Mouse (Mus musculus) MEL (cell line): ENCODE data around the gene Tbc1d7. TPM values are rescaled to one million over a fixed set of nuclear protein-coding genes. Genes with fewer than 3 reads are reported as not detected.

Experiments
- DNase-seq: peaks from one replicate; pipeline ENCODE4 v3.0.0; 2011; ENCODE audit warnings: low read depth, low spot score
- H3K27ac ChIP-seq: 2 replicates; pipeline ENCODE4 v1.5.1; 2012; ENCODE audit warnings: low read depth, mild to moderate bottlenecking, control low read depth, low read length, moderate library complexity; ENCODE audit not compliant: control insufficient read depth
- H3K27me3 ChIP-seq, 2 experiments: fragments of 150-350 bp in 1 of 2; sonication (generic) in 1 of 2; 2 replicates each; pipeline ENCODE4 v1.6.1; 2012; ENCODE audit warnings: low read length in 2 of 2, mild to moderate bottlenecking in 2 of 2, improper control_type of control experiment in 1 of 2, moderate library complexity in 1 of 2; ENCODE audit not compliant: insufficient read depth in 2 of 2, control insufficient read depth in 1 of 2
- H3K36me3 ChIP-seq, 2 experiments: 2 replicates each; pipeline ENCODE4 v1.6.1; 2012 to 2014; ENCODE audit warnings: low read length in 2 of 2, improper control_type of control experiment in 1 of 2, inconsistent platforms in 1 of 2, mild to moderate bottlenecking in 1 of 2; ENCODE audit not compliant: insufficient read depth in 2 of 2, control insufficient read depth in 1 of 2
- H3K4me1 ChIP-seq, 2 experiments: fragments of 150-350 bp in 1 of 2; sonication (generic) in 1 of 2; 2 replicates each; pipeline ENCODE4 v1.6.1; 2012; ENCODE audit warnings: low read length in 2 of 2, improper control_type of control experiment in 1 of 2, mild to moderate bottlenecking in 1 of 2; ENCODE audit not compliant: insufficient read depth in 2 of 2, control insufficient read depth in 1 of 2
- H3K4me3 ChIP-seq, 2 experiments: fragments of 150-350 bp in 1 of 2; sonication (generic) in 1 of 2; 2 replicates each; pipeline ENCODE4 v1.5.1; 2012; ENCODE audit warnings: low read depth in 2 of 2, low read length in 2 of 2, mild to moderate bottlenecking in 2 of 2, moderate library complexity in 2 of 2, control low read depth in 1 of 2, improper control_type of control experiment in 1 of 2; ENCODE audit not compliant: control insufficient read depth in 1 of 2, insufficient read depth in 1 of 2
- H3K79me2 ChIP-seq: 2 replicates; pipeline ENCODE4 v1.6.1; 2012; ENCODE audit warnings: mild to moderate bottlenecking, low read length, moderate library complexity; ENCODE audit not compliant: control insufficient read depth, poor library complexity, insufficient read depth
- H3K9ac ChIP-seq: 2 replicates; pipeline ENCODE4 v1.6.1; 2012; ENCODE audit warnings: low read depth, mild to moderate bottlenecking, control low read depth, low read length, moderate library complexity; ENCODE audit not compliant: control insufficient read depth, poor library complexity, severe bottlenecking
- H3K9me3 ChIP-seq: fragments of 150-350 bp; sonication (generic); replicated peaks from 2 replicates; pipeline ENCODE4 v1.6.1; 2012; ENCODE audit warnings: mild to moderate bottlenecking, low read length, improper control_type of control experiment, moderate library complexity; ENCODE audit not compliant: insufficient read depth
- CHD1 ChIP-seq: IDR thresholded peaks from 2 replicates; pipeline ENCODE4 v1.6.1; 2012; ENCODE audit warnings: low read depth, mild to moderate bottlenecking, inconsistent platforms, low read length, improper control_type of control experiment
- CHD2 ChIP-seq: IDR thresholded peaks from 2 replicates; pipeline ENCODE4 v1.6.1; 2011; ENCODE audit warnings: low read length, improper control_type of control experiment
- E2F4 ChIP-seq: IDR thresholded peaks from 2 replicates; pipeline ENCODE4 v1.6.1; 2011; ENCODE audit warnings: low read depth, low read length, improper control_type of control experiment, borderline replicate concordance
- ELF1 ChIP-seq: IDR thresholded peaks from 2 replicates; pipeline ENCODE4 v1.6.1; 2014; ENCODE audit warnings: low read depth, mild to moderate bottlenecking, inconsistent platforms, low read length, improper control_type of control experiment, moderate library complexity
- EP300 ChIP-seq, 2 experiments: IDR thresholded peaks; 2 replicates each; pipeline ENCODE4 v1.6.1; 2011; ENCODE audit warnings: improper control_type of control experiment in 2 of 2, low read length in 2 of 2, low read depth in 1 of 2, mild to moderate bottlenecking in 1 of 2
- ETS1 ChIP-seq: IDR thresholded peaks from 2 replicates; pipeline ENCODE4 v1.6.1; 2012; ENCODE audit warnings: low read depth, mild to moderate bottlenecking, inconsistent platforms, low read length, improper control_type of control experiment, moderate library complexity
- GABPA ChIP-seq: IDR thresholded peaks from 2 replicates; pipeline ENCODE4 v1.6.1; 2012; ENCODE audit warnings: low read depth, mild to moderate bottlenecking, inconsistent platforms, low read length, improper control_type of control experiment, moderate library complexity
- JUND ChIP-seq: IDR thresholded peaks from 2 replicates; pipeline ENCODE4 v1.6.1; 2011; ENCODE audit warnings: low read depth, mild to moderate bottlenecking, improper control_type of control experiment, low read length
- MAFK ChIP-seq: IDR thresholded peaks from 2 replicates; pipeline ENCODE4 v1.6.1; 2011; ENCODE audit warnings: low read depth, mild to moderate bottlenecking, low read length, improper control_type of control experiment, borderline replicate concordance
- MAX ChIP-seq: IDR thresholded peaks from 2 replicates; pipeline ENCODE4 v1.6.1; 2011; ENCODE audit warnings: low read length, improper control_type of control experiment
- MEF2A ChIP-seq: IDR thresholded peaks from 2 replicates; pipeline ENCODE4 v1.6.1; 2014; ENCODE audit warnings: low read depth, mild to moderate bottlenecking, inconsistent platforms, low read length, improper control_type of control experiment; ENCODE audit not compliant: poor library complexity, insufficient replicate concordance, severe bottlenecking; ENCODE audit errors: extremely low read depth
- MXI1 ChIP-seq: IDR thresholded peaks from 2 replicates; pipeline ENCODE4 v1.6.1; 2011; ENCODE audit warnings: mild to moderate bottlenecking, low read depth, low read length, improper control_type of control experiment
- MYC ChIP-seq: IDR thresholded peaks from 2 replicates; pipeline ENCODE4 v1.6.1; 2011; ENCODE audit warnings: low read depth, mild to moderate bottlenecking, low read length, improper control_type of control experiment, moderate library complexity
- NELFE ChIP-seq: IDR thresholded peaks from 2 replicates; pipeline ENCODE4 v1.6.1; 2011; ENCODE audit warnings: low read depth, low read length, improper control_type of control experiment
- POLR2A ChIP-seq, 2 experiments: IDR thresholded peaks; 2 replicates each; pipeline ENCODE4 v1.6.1; 2011 to 2012; ENCODE audit warnings: low read length in 2 of 2, mild to moderate bottlenecking in 2 of 2, control low read depth in 1 of 2, improper control_type of control experiment in 1 of 2, low read depth in 1 of 2, moderate library complexity in 1 of 2; ENCODE audit not compliant: control insufficient read depth in 1 of 2, insufficient read depth in 1 of 2, poor library complexity in 1 of 2
- POLR2AphosphoS2 ChIP-seq: IDR thresholded peaks from 2 replicates; pipeline ENCODE4 v1.6.1; 2011; ENCODE audit warnings: low read length, improper control_type of control experiment
- SIN3A ChIP-seq: IDR thresholded peaks from 2 replicates; pipeline ENCODE4 v1.6.1; 2012; ENCODE audit warnings: low read length, improper control_type of control experiment, inconsistent platforms
- SMC3 ChIP-seq: IDR thresholded peaks from 2 replicates; pipeline ENCODE4 v1.6.1; 2011; ENCODE audit warnings: low read depth, low read length, improper control_type of control experiment
- TAL1 ChIP-seq: IDR thresholded peaks from 2 replicates; pipeline ENCODE4 v1.6.1; 2012; ENCODE audit warnings: mild to moderate bottlenecking, inconsistent platforms, low read length, moderate library complexity, mixed read lengths
- TBP ChIP-seq: IDR thresholded peaks from 2 replicates; pipeline ENCODE4 v1.8.0; 2011; ENCODE audit warnings: low read depth, low read length, improper control_type of control experiment
- TCF12 ChIP-seq: IDR thresholded peaks from 2 replicates; pipeline ENCODE4 v1.6.1; 2014; ENCODE audit warnings: low read depth, mild to moderate bottlenecking, inconsistent platforms, low read length, improper control_type of control experiment, moderate library complexity
- UBTF ChIP-seq: IDR thresholded peaks from 2 replicates; pipeline ENCODE4 v1.6.1; 2012; ENCODE audit warnings: low read depth, mild to moderate bottlenecking, inconsistent platforms, low read length, improper control_type of control experiment, moderate library complexity, borderline replicate concordance; ENCODE audit not compliant: insufficient read depth
- USF1 ChIP-seq: IDR thresholded peaks from 2 replicates; pipeline ENCODE4 v1.6.1; 2014; ENCODE audit warnings: low read depth, mild to moderate bottlenecking, inconsistent platforms, low read length, improper control_type of control experiment, moderate library complexity
- ZC3H11A ChIP-seq: IDR thresholded peaks from 2 replicates; pipeline ENCODE4 v1.6.1; 2012; ENCODE audit warnings: low read depth, mild to moderate bottlenecking, inconsistent platforms, low read length, improper control_type of control experiment
- ZKSCAN1 ChIP-seq: IDR thresholded peaks from 2 replicates; pipeline ENCODE4 v1.6.1; 2012; ENCODE audit warnings: low read depth, mild to moderate bottlenecking, inconsistent platforms, low read length, improper control_type of control experiment, moderate library complexity
- ZMIZ1 ChIP-seq: IDR thresholded peaks from 2 replicates; pipeline ENCODE4 v1.6.1; 2012; ENCODE audit warnings: low read depth, mild to moderate bottlenecking, inconsistent platforms, low read length, improper control_type of control experiment, moderate library complexity
- ZNF384 ChIP-seq: IDR thresholded peaks from 2 replicates; pipeline ENCODE4 v1.6.1; 2012; ENCODE audit warnings: low read depth, mild to moderate bottlenecking, inconsistent platforms, low read length, improper control_type of control experiment
- polyA plus RNA-seq, 2 experiments: library from polyadenylated mRNA; stranded (reverse) in 1 of 2; unstranded in 1 of 2; fragments of >175 nt in 1 of 2; fragments of >200 nt in 1 of 2; gene quantifications; 2 replicates each; pipeline versions ENCODE4 v1.2.1 to v1.2.4; 2012; ENCODE audit warnings: low replicate concordance in 2 of 2, low read depth in 1 of 2; ENCODE audit not compliant: insufficient read length in 2 of 2, insufficient read depth in 1 of 2, missing spikeins in 1 of 2
- total RNA-seq: library from RNA; depleted of rRNA; stranded (reverse); fragments of 300-350 nt; gene quantifications from 2 replicates; pipeline ENCODE4 v1.2.3, GENCODE M21; 2012

Gene Tbc1d7
- total and polyA plus RNA-seq, 3 experiments, result 11.6 to 29.4 TPM; not detected in 1

DNA sequence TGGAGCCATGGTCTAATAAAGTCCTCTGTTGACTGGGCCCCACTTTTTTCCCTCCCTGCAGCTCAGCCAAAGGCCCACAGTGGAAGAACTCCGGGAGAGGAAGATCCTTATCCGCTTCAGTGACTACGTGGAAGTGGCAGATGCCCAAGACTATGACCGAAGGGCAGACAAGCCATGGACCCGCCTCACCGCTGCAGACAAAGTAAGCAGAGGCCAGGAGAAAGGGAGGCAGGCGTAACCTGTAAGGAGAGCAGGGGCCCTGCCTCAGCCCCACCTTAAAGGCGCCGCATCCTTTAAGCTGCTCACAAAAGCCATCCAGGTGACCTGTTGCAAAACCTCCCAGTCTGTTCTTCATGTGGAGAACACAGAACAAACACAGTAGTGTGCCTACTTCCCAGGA lies 38.4 kb downstream of the Tbc1d7 start:
- no peak overlapping the region for H3K9ac ChIP-seq
- no peaks in the 10 kb centered on the region for H3K9me3 ChIP-seq
- H3K4me1 ChIP-seq, result peaks cover 5 to 15% of the 10 kb centered on the region in 2 experiments; a peak in 2 of 4 replicates
- H3K79me2 ChIP-seq, result no peaks in the 10 kb centered on the region
- DNase-seq, result no peak
- peaks cover 0 to 11% of the 10 kb centered on the region in 2 experiments; a peak in 2 of 4 replicates for H3K36me3 ChIP-seq
- no peak overlapping the region for H3K27ac ChIP-seq
- no peak overlapping the region for H3K4me3 ChIP-seq
- no peaks in the 10 kb centered on the region for H3K27me3 ChIP-seq
- no peak for TF ChIP-seq ZMIZ1
- TF ChIP-seq TBP, result no peak
- TF ChIP-seq JUND, result no peak
- no peak for TF ChIP-seq ZKSCAN1
- TF ChIP-seq ZNF384, result no peak
- TF ChIP-seq TAL1, result no peak
- no peak for TF ChIP-seq SMC3
- no peak for TF ChIP-seq NELFE
- no peak for TF ChIP-seq MAFK
- no peak for TF ChIP-seq E2F4
- no peak for TF ChIP-seq SIN3A
- TF ChIP-seq MYC, result no peak
- TF ChIP-seq GABPA, result no peak
- no peak for TF ChIP-seq CHD2
- no peak for TF ChIP-seq USF1
- TF ChIP-seq CHD1, result no peak
- no peak for TF ChIP-seq POLR2AphosphoS2
- no peak for TF ChIP-seq EP300 (IDR thresholded peaks at IDR 0.05; ENCODE audit: low read depth in 1 of 2, low read length in 2 of 2)
- no peak for TF ChIP-seq MAX

DNA sequence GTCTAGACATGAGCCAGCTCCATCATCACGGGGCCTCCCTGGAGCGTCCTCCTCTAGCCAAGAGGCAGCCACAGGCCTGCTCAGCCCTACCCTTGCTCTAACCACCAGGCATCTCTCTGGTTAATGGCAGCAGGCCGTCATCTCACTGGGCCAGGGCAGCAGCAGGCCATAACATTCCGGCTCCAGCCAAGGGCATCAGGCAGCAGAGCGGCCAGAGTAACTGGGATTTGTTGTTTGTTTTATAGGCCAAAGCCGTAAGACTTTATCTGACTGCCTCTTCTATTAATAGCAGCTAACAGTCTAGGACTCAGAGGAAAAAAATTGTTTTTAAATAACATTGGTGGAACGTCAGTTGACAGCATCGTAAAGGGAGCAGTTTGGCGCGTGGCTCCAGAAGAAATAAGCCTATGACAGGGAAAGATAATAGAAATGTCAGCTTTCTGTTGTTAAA lies 39.5 kb downstream of the Tbc1d7 start:
- no peak for TF ChIP-seq JUND
- TF ChIP-seq ETS1, result no peak
- no peak for TF ChIP-seq TCF12
- TF ChIP-seq GABPA, result no peak
- TF ChIP-seq MEF2A, result no peak
- TF ChIP-seq MXI1, result no peak
- no peak for TF ChIP-seq ZC3H11A
- no peak for TF ChIP-seq MAFK
- TF ChIP-seq CHD2, result no peak
- TF ChIP-seq EP300 (IDR thresholded peaks at IDR 0.05; ENCODE audit: low read depth in 1 of 2, low read length in 2 of 2), result no peak
- no peak for TF ChIP-seq ZKSCAN1
- TF ChIP-seq ELF1, result no peak
- no peak for TF ChIP-seq POLR2A (IDR thresholded peaks at IDR 0.05; ENCODE audit: control insufficient read depth in 1 of 2, insufficient read depth in 1 of 2, low read depth in 1 of 2, low read length in 2 of 2, poor library complexity in 1 of 2)
- no peak for TF ChIP-seq UBTF

More for the DNA sequence above, 39.5 kb downstream of the Tbc1d7 start:
- H3K9ac ChIP-seq, result no peak overlapping the region
- no peaks in the 10 kb centered on the region; a peak in 1 of 4 replicates for H3K27me3 ChIP-seq
- H3K36me3 ChIP-seq, result peaks cover 0 to 11% of the 10 kb centered on the region in 2 experiments; a peak in 2 of 4 replicates
- peaks cover 5 to 15% of the 10 kb centered on the region in 2 experiments; a peak in 2 of 4 replicates for H3K4me1 ChIP-seq
- H3K27ac ChIP-seq, result no peak overlapping the region
- H3K4me3 ChIP-seq, result no peak overlapping the region
- H3K79me2 ChIP-seq, result no peaks in the 10 kb centered on the region
- no peak for DNase-seq
- H3K9me3 ChIP-seq, result no peaks in the 10 kb centered on the region
